Mouse (Mus musculus) cerebellum, adult 9-11 months (tissue): ENCODE measurements around the gene Serpina11.

Source experiments
- DNase-seq: peaks from one replicate; pipeline ENCODE4 v3.0.0; 2022

Serpina11 gene

DNA sequence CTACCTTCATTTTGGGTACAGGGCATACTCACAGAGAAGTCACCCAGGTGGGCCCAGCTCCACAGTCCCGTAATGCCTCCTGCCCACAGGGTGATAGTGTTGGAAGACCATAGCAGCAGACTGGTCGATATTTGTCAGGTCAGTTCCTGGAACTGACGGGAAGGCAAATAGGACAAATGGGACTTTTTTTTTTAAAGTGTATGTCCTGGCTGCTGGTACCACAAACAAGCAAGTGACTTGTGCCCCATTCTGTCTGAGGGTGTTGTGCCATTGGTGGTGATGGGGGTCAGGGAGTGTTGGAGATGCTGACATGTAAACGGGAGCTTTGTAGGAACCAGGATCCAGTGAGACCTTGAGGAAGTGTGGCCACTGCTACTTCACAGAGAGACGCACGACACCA, at the start of gene Serpina11:
Gene Serpina11 (minus strand): TSS at position 101 of the 400 bp plus-strand sequence.
- DNase-seq, result no peak

DNA sequence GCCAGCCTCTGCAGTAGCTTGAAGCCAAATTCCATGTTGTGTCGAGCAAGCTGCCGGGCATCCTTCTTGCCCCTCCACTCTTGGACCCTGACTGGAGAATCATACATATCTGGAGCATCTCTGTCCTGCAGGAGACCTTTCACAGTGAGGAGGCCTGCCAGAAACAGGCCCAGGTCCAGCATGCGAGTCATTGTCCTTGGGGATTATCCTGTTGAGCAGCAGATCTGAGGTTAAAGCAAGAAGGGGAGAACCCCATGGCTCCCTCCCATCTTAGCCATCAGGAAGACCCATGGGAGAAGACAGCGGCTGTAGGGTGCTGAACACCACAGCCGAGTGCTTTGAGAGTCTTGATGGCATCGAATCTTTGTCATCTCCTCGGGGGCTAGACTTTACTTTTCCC, 48.4 kb upstream of the Serpina11 start:
- DNase-seq, result no peak

DNA sequence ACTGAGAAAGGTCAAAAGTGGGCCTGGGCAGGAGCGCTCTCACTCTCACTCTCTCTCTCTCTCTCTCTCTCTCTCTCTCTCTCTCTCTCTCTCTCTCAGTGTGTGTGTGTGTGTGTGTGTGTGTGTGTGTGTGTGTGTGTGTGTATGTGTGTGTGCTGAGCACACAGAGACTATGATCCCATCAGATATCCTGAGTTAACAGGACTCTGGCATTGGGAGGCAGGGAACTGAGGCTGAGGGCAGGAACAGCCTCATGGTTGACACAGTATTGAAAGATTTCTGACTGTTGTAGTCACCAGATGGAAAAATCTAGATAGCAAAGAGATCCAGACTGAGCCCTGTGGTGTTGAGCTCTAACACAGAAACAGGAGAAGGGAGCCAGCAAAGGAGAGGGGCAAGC, 44.0 kb upstream of the Serpina11 start:
- no peak for DNase-seq

DNA sequence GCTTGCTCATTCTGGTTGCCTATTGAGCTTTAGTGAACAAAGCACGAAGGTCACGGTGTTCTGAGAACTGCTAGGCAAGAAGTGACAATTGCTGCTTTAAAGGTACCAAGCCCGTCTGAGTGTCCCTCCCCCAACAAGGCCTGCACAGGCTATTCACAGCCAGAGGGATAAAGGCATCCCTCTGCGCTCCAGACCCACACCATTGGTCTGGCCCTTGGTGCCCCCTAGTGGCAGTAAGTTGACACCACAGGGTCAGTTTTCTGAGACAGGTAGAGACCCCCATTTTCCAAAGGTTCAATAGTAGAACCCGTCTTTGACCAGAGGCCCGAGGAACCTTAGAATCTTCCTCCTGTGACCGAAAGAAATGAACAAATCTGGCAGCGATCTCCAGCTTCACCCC, 40.2 kb upstream of the Serpina11 start:
- DNase-seq, result no peak

DNA sequence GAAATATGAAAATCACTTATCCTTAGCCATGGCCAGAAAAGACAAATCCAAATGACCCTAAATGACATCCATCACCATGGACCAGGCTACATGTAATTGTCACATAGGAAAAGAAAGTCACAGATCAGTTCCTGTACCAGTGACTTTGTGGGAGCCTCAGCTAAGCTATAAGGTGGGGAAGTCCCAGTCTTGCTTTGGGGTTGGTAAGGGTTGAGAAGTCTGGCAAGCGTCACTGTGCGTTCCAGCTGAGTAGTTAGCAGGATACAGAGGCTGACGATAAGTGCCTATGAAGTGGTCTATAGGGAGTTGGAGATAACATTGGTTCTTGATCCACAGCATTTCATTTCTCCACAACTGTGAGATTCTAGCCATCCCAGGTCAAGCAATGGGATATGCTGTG, 25.5 kb upstream of the Serpina11 start:
- DNase-seq, result no peak

DNA sequence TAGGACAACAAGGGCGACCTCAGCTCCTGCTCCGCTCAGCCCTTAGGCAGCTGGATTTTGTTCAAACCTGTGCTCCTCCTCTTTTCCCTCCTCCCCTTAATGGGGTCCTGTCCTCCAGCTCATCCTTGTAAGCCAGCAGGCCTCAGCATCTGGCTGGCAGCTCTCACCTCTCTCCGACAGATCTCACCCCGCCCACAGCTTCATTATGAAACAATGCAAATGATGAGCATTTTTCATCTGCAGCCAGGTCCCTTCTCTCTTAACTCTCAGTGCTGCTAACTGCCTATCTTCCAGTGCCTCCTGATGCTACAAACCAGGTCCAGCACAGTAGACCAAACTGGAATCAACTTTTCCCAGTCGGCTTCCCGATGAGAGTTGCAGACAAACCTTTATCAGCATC, 23.9 kb upstream of the Serpina11 start, which contains the start of gene Serpina9:
Gene Serpina9 (minus strand): TSS at position 136 of the 400 bp plus-strand sequence.
- no peak for DNase-seq

DNA sequence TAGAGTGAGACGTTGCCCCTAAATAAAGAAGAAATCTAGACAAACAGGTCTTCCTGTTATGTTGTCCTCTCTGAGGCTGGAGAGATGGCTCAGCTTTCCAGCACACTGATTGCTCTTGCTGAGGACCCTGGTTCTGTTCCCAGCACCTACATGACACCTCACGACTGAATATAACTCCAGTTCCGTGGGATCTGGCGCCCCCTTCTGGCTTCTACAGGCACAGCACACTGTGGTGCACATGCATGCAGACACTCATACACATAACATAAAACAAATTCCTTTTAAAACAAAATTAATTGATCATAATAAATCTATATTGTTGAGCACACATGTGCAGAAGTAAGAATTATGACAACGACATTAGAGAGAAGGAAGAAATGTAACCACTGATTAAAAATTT, 14.9 kb upstream of the Serpina11 start:
- no peak for DNase-seq

DNA sequence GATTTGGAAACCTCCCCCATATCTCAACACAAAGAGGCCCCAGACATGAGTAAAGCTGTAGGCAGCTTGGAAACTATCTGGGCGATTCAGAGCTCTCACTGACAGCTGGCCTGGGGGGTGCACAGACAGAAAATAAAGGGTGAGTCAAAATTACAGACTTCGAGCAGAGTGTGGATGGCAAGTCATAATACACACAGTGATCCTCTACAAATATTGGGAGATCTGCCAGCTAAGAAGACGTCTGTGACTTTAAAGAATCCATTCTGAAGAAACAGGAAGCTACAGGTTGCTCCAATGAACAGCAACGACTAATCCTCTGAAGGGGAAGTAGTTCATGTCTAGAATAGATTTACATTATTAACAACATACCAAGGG, 13.5 kb upstream of the Serpina11 start:
- DNase-seq, result no peak

DNA sequence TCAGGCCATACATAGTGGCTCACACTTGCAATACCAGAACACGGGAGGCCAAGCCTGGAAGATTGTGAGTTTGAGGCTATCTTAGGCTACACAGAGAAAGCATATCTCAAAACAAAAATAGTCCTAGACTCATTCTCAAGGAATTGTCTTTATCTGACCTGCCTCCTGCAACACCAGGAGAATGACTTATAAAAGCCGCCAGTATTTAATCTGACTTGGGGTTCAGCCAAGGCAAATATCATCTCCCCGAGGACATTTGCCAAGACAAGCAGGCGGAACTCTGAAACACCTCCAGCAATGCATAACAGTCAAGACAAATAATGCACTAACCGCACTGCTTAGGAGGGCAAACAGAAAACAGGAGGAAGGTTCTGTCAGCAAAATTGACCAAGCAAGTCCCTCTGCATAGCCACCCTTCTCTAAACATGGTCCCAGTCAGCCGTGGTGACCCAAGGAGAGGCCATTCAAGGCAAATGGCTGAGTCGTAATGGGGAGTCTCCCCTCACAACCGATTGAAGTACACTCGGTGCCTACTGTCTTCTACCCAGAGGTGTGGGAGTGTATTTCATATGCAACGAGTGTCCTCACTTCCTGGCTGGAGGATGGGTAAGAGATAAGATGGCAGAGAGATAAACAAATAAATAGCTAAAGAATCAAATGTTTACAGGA, 12.9 kb upstream of the Serpina11 start:
- DNase-seq, result no peak

DNA sequence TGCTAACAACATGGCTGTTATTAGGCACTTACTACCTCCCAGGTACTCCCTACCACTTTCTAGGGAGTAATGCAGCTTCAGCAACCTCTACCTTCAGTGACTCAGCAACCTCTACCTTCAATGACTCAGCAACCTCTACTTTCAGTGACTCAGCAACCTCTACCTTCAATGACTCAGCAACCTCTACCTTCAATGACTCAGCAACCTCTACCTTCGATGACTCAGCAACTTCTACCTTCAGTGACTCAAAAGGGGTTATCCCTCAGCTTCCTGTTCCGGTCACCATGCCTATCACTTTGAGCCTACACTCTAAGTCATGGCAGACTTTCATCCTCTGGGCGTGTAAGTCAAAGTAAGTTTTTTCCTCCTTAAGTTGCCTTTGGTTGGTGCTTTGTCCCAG, 10.8 kb upstream of the Serpina11 start:
- no peak for DNase-seq

DNA sequence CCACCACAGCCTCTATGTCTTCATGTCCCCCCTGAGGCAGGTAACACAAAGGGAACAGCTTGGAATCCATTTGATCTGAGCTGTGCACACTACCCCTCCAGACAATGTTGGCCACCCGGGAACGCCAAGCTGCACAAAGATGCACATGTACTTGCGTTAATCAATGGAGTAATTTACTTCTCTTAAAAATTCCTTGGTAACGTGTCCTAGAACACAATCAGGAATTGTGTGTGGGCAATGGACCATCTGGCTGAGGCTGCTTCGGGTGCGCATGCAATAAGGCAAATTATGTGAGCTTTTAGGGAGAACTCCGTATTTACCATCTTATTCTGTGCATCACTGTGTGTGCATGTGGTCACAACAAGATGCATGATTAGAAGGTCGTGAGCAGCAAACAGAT, 9.9 kb upstream of the Serpina11 start:
- DNase-seq, result no peak

DNA sequence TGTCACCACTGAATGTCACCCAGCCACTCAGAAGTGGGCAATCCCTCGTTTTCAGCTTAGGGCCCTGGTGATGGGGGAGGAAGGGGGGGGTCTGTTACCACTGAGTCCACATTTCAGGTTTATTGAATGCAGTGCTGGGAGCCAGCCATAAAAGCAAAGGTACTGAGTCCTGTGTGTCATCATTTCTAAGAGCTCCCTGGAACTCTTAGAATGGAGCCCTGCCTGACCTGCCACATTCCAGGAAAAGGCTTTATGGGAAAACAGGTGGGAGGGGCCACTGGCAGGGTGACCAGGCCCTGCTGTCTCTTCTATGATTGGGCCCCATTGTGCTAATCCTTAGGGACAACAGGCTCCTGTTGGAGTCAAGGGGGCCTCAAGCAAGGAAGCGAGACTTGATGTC, 6.8 kb upstream of the Serpina11 start:
- no peak for DNase-seq

DNA sequence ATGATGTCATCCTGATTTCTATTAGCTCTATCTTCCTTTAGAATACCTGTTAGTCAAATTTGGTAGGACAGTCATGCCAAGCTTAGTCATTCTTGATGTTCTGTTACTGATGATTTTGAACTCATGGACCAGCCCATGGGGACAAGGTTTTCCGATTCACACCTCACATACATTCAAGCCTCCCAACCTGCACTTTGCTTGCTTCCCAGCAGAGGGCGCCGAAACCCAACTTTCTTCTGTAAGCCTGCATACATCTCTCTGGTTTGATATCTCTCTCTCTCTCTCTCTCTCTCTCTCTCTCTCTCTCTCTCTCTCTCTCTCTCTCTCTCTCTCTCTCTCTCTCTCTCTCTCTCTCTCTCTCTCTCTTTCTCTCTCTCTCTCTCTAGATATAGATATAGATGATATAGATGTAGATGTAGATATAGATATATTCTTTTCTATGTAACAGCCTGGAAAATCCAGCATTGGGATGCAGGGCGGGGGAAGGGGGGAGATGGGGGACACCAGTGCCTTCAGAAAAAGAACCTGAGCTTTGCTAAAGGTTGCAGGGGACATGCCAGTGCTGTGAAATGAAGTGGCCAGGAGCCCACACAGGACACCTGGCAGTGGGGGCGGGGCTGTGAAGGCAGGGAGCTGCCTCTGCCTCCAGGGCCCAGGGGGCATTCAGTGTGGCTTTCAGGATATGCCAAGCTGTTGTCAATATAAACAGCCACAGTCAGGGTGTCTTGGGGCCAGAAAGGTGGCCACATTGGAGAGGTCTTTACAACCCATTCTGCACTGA, 5.7 kb upstream of the Serpina11 start:
- peak; percentile 44 for DNase-seq

DNA sequence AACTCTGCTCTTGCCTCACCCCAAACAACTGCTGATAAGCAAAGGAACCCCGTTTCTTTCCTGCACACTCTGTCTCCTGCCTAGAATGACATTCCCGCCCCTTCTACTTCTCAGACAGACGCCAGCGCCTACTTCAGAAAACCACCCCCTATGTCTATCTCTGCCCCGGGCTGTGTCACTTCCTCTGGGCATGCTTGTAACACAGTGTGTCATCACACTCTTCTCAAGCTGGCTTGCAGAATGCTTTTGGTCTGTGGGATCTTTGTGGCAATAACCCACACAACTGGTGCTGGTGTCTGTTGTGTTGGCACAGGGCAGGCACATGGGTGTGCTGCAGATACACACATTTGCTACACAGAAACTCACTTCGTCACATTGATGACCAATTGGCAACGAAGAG, 3.2 kb upstream of the Serpina11 start:
- no peak for DNase-seq

DNA sequence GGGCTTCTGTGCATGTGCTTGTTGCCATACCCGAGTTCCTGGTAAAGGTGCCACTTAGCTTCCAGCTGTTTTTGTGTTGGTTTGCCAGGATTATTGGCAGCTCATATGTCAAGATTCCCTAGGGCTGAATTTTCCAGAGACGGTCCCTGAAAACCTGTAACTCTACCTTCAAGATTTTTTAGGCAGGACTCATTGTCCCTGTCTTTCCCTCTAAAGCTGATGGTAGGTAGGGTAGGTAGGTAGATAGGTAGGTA, 316 bp downstream of the Serpina11 start:
- no peak for DNase-seq

DNA sequence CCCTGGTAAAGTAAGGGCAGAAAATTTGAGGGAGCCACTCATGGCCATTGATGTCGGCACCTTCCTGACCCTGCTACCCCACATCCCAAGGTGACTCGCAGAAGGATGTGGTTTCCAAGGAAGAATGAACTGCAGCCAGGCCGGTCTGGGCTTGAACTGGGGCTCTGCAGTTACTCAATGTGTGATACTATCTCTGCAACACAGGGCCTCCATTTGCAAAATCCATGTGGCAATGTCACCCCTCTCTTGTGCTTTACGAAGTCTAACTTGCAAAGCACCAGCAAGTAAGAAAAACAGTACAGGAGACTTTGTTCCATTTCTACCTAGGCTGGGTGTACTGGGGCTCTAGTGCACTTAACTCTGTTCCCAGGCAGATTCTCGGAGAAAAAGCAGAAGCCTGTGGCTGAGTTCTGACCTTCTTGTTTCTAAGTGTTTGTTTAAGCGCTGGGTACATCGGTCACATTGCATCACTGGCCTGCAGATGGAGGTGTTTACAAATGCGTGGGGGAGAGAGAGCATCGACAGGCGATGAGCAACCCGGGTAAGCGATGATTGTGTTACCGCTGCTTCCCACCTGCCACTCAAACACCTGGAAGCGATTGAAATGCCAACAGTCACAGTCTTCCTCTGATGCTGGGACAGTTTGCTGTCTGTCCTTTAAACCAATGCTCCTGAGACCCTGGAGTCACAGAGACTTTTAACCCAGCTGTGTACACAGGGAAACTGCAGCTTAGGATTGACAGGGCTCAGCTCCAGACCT, 823 bp downstream of the Serpina11 start:
- no peak for DNase-seq

DNA sequence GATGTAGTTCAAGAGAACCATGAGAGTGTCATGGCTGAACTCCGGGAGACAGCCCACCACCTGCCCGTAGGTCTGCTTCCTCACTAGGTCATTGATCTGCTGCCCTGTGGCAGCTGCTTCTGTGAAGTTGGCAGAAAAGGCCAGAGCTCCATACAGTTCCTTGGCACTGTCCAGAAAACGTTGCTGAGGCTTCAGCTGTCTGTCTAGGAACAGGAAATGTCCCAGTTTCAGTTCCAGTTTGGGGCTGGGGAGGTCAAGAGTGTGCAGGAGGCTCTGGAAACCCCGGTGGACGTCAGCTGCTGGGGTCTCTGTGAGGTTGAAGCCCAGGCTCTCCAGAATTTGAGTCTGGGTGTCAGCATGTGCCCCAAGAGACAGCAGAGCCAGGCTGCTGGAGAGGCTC, 3.9 kb downstream of the Serpina11 start:
- no peak for DNase-seq

DNA sequence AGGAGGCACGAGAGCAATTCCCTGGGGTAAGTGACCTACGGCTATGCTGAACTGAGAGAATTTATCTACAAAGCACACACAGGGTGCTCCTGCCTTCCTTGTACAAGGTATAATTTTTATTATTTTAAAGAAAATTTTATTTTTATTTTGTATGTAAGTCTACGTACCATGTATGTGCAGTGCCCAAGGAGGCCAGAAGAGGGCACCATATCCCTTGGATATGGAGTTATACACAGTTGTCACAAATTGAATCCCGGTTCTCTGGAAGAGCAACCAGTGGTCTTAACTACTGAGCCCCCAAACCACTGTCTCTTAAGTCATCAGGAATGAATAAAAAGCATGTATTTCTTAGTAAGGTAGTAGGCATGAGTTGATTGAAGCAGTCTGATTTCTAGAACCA, 4.8 kb downstream of the Serpina11 start:
- DNase-seq, result no peak

DNA sequence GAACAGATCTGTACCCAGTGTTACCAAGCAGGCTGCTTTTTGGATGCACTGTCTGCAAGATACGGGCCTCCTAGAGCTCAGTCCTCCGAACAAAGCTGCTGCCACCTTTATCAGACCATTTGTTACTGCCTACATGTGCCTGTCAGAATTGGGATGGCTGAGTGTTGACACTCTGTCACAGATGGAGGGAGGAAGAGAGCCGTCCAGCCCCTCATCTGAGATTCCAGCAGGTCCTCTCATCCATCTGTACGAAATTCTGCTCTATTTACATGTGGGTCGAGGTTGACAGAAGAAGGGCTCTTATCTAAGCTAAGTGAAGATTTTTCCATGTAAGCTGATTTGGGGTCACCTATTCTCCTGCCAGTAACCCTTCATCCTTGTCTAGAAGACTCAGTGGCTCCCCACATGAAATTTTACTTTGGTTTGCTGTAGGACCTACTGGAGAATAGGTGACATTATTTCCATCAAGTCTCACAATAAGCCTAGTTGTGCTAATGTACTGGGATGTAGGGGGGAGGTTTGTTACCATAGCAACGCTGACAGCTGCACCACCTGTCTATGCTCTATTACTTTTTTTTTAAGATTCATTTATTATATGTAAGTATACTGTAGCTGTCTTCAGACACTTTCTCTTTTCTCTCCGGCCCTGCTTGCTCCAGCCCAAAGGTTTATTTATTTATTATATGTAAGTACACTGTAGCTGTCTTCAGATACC, 8.0 kb downstream of the Serpina11 start:
- DNase-seq, result no peak

DNA sequence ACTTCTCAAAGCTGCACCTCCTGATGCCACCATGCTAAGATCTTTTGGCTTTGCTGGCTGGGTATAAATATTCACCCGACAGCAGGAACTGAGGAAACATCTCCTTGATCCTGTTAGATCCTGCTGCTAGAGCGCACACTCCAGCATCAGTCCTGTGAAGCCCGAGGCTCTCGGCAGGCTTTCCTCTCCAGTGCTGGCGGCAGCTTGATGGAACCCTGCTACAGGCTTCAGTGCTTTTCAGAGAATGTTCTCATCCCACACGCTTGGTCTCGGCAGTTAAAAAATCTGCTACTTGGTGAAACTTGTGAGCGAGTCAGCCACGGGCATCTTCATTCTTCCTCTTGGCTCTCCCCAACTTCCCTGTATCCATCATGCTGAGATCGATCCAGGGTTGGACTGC, 11.5 kb downstream of the Serpina11 start:
- DNase-seq, result no peak

DNA sequence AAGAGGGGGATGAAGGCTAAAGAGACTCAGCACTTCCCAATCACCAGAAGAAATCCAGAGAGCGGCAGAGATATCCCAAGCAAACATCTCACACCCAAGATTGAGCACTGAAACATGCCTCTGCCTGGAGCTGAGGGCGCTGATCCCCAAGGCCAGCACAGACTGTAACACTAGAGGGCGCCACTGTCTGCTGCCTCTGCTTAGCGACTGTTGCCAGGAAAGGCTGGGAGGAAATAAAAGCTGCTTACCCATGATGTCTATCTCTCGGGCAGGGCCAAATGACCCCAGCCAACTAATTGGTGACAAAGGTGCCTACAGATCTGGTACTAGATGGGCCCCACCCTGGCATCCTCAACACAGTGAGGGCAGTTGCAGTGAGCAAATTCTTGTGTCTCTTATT, 11.9 kb downstream of the Serpina11 start:
- no peak for DNase-seq

DNA sequence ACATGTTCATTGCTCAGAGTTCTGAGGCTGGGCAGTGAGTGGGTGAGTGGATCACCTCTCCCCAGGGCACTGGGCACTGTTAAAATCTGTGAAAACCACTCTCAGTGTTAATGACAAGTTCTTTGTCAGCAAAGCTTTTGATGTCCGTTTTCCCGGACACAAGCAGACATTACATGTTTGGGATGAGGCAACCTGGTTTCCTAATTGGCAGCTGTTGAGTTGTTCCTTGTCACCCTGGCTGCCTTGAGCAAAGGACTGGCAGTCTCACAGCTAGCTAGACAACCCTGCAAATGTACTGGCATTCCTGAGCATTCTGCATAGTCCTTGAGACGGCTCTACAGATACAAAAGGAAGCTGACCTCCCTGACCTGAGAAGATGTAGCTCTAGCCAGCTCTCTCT, 12.7 kb downstream of the Serpina11 start:
- no peak for DNase-seq

DNA sequence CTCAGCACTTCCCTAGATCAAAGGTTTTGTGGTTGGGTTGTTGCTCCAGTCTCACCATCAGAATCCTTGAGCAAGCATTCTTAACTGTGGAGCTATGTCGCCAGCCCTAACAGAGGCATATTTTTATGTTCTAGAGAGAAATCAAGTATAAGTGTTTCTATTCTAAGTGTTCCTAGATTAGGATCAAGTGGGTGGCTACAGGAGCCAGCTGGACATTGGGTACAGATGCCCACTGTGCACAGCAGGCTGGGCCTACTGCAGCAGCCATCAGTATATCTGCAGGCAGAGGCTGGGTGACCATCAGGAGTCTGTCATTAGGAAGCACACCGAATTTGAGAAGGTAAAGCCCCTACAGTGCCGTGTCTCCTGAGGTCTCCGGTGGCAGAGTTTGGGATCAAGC, 18.7 kb downstream of the Serpina11 start:
- no peak for DNase-seq
